Mouse (Mus musculus) CH12.LX (cell line): ENCODE results near the gene Chst7.

ENCODE experiments used
- MEF2A ChIP-seq: IDR thresholded peaks from 2 replicates; pipeline ENCODE4 v1.6.1; 2014; ENCODE audit warnings: low read depth, mild to moderate bottlenecking, inconsistent platforms, low read length, improper control_type of control experiment, borderline replicate concordance
- POLR2A ChIP-seq: IDR thresholded peaks from 2 replicates; pipeline ENCODE4 v1.6.1; 2011; ENCODE audit warnings: low read depth, mild to moderate bottlenecking, improper control_type of control experiment, low read length
- RAD21 ChIP-seq: IDR thresholded peaks from 2 replicates; pipeline ENCODE4 v1.6.1; 2011; ENCODE audit warnings: low read depth, mild to moderate bottlenecking, low read length, improper control_type of control experiment, moderate library complexity
- SIN3A ChIP-seq: IDR thresholded peaks from 2 replicates; pipeline ENCODE4 v1.6.1; 2012; ENCODE audit warnings: low read length, improper control_type of control experiment, inconsistent platforms
- TCF12 ChIP-seq: IDR thresholded peaks from 2 replicates; pipeline ENCODE4 v1.6.1; 2014; ENCODE audit warnings: low read depth, mild to moderate bottlenecking, inconsistent platforms, low read length, improper control_type of control experiment
- USF1 ChIP-seq: IDR thresholded peaks from 2 replicates; pipeline ENCODE4 v1.6.1; 2014; ENCODE audit warnings: low read depth, mild to moderate bottlenecking, inconsistent platforms, low read length, improper control_type of control experiment

DNA sequence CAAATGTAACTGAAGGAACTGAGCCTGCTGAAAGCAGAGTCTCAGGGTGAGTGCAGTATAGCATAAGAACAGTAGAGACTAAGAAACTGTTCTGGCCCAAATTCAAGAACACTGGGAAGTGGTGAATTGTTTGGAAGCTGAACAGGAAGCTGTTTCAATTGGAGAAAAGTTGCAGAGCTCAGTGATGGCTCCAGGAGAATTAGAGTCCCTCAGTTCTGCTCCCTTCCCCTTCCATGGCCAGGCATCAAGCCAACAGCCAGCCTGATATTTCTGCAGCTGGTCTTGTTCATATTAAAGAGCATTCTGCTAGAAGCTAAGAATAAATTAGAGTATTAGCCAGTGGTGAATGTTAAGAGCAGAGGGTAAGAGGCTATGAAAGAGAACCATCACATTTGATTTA is 7.3 kb downstream of the Chst7 start:
- no peak for TF ChIP-seq RAD21
- no peak for TF ChIP-seq MEF2A
- no peak for TF ChIP-seq TCF12
- TF ChIP-seq SIN3A, result no peak
- no peak for TF ChIP-seq USF1
- TF ChIP-seq POLR2A, result no peak
